Mouse (Mus musculus) lung, postnatal 25 days (tissue): Measurements from ENCODE around the gene Gm20388.
"Not testable (repeated sequence)": the region's sequence is repeated elsewhere in the genome, so short reads cannot be mapped to it uniquely, and the experiment has no call there.

ENCODE experiments used
- DNase-seq: peaks from one replicate; pipeline ENCODE4 v3.0.0; 2022; ENCODE audit warnings: low spot score

Gm20388 gene

GRCm38 (mm10) chr8:124014299-124014698 lies 4103.7 kb downstream of the Gm20388 start:
- not testable (repeated sequence) for DNase-seq

GRCm38 (mm10) chr8:124014751-124015150 lies 4104.1 kb downstream of the Gm20388 start:
- DNase-seq, result no peak

- peak; percentile 10 for DNase-seq
Observed at GRCm38 (mm10) chr8:124019782-124020181, 4109.1 kb downstream of the Gm20388 start.

GRCm38 (mm10) chr8:124020439-124021236 lies 4110.0 kb downstream of the Gm20388 start:
- peak; percentile 23 for DNase-seq

GRCm38 (mm10) chr8:124021237-124022227 lies 4110.9 kb downstream of the Gm20388 start, which contains the start of the genes Taf5l and Urb2:
Taf5l (minus strand) TSS chr8:124021397.
Urb2 (plus strand) TSS chr8:124021508.
- DNase-seq, result peak; percentile 93

- not testable (repeated sequence) for DNase-seq
Observed at GRCm38 (mm10) chr8:124026265-124026664, 4115.6 kb downstream of the Gm20388 start.

- no peak for DNase-seq
Observed at GRCm38 (mm10) chr8:124027831-124028230, 4117.2 kb downstream of the Gm20388 start.

GRCm38 (mm10) chr8:124033400-124033799 lies 4122.8 kb downstream of the Gm20388 start:
- DNase-seq, result no peak

GRCm38 (mm10) chr8:124038121-124038520 lies 4127.5 kb downstream of the Gm20388 start:
- DNase-seq, result no peak

GRCm38 (mm10) chr8:124039351-124039750 lies 4128.7 kb downstream of the Gm20388 start:
- no peak for DNase-seq

- no peak for DNase-seq
Observed at GRCm38 (mm10) chr8:124042201-124042600, 4131.6 kb downstream of the Gm20388 start.

- no peak for DNase-seq
Observed at GRCm38 (mm10) chr8:124044421-124044820, 4133.8 kb downstream of the Gm20388 start.

- no peak for DNase-seq
Observed at GRCm38 (mm10) chr8:124044931-124045330, 4134.3 kb downstream of the Gm20388 start.

GRCm38 (mm10) chr8:124045856-124046255 lies 4135.2 kb downstream of the Gm20388 start:
- DNase-seq, result no peak

- peak; percentile 70 for DNase-seq
Observed at GRCm38 (mm10) chr8:124052110-124052509, 4141.5 kb downstream of the Gm20388 start.

GRCm38 (mm10) chr8:124052568-124052967 lies 4141.9 kb downstream of the Gm20388 start:
- DNase-seq, result no peak

- DNase-seq, result no peak
Observed at GRCm38 (mm10) chr8:124056832-124057655, 4146.4 kb downstream of the Gm20388 start.

GRCm38 (mm10) chr8:124066325-124067058 lies 4155.9 kb downstream of the Gm20388 start:
- peak; percentile 50 for DNase-seq

GRCm38 (mm10) chr8:124067059-124067750 lies 4156.6 kb downstream of the Gm20388 start:
- DNase-seq, result no peak
